Mouse (Mus musculus) kidney, adult 2 months (tissue): ENCODE measurements at regions not wholly inside any gene's neighbourhood (a gene's known extent, or its start where the extent isn't known, plus 50 kb on each side); places are given as distances from the start of the nearest gene placed in this dataset.
A peak's percentile ranks its signal among the peaks of the same experiment; 100 is the strongest.

Source experiments
- DNase-seq: peaks from one replicate; pipeline ENCODE4 v3.0.0; 2021
- H3K27ac ChIP-seq: fragments of 200-500 bp; 2 replicates; pipeline ENCODE4 v1.5.1; 2012; ENCODE audit warnings: low read depth, low read length, control low read depth, inconsistent platforms; ENCODE audit not compliant: insufficient read depth
- H3K27me3 ChIP-seq: fragments of 200-500 bp; replicated peaks from 2 replicates; pipeline ENCODE4 v1.6.1; 2012; ENCODE audit warnings: mild to moderate bottlenecking, moderate library complexity, low read length, inconsistent platforms; ENCODE audit not compliant: control insufficient read depth, insufficient read depth
- H3K36me3 ChIP-seq: fragments of 200-500 bp; 2 replicates; pipeline ENCODE4 v1.6.1; 2012; ENCODE audit warnings: mild to moderate bottlenecking, moderate library complexity, low read length, inconsistent platforms; ENCODE audit not compliant: control insufficient read depth, insufficient read depth
- H3K4me1 ChIP-seq: fragments of 200-500 bp; 2 replicates; pipeline ENCODE4 v1.6.1; 2011; ENCODE audit warnings: low read length; ENCODE audit not compliant: control insufficient read depth, insufficient read depth
- H3K4me3 ChIP-seq: fragments of 200-500 bp; 2 replicates; pipeline ENCODE4 v1.5.1; 2011; ENCODE audit warnings: mild to moderate bottlenecking, low read depth, low read length, control low read depth; ENCODE audit not compliant: insufficient read depth
- CTCF ChIP-seq: fragments of 200-500 bp; conservative IDR thresholded peaks from 2 replicates; pipeline ENCODE4 v1.5.1; 2011; ENCODE audit warnings: low read depth, mild to moderate bottlenecking, control low read depth, low read length, moderate library complexity, mixed read lengths; ENCODE audit not compliant: insufficient read depth, insufficient read length
- POLR2A ChIP-seq: fragments of 200-500 bp; IDR thresholded peaks from one replicate; pipeline ENCODE4 v1.6.1; 2011; ENCODE audit warnings: low read depth, low read length, control low read depth
- whole genome bisulfite sequencing: fragments of 180-500 bp; shearing (Covaris S2); methylation state at CpG from one replicate; pipeline ENCODE4 v1.1.7; 2018; 5-methylcytosine and 5-hydroxymethylcytosine counted together

DNA sequence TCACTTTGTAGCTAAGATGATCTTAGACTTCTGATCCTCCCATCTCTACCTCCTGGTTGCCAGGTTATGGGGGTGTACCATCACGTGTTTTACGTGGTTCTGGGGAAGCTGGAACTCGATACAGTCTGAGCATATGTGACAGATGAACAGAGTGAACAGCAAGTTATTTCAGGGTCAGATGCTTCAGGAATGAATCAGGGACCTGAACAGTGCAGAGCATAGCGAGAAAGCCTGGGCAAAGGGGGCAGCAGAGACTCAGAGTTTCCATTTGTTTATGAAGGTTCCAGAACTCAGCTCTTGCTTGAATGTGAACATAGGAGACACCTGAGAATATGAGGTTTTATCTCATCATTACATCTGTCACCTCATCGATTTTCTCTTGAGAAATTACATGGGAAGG, 221.9 kb upstream of the Arpp21 start:
- H3K36me3 ChIP-seq = no peaks in the 10 kb centered on the region
- no peak for DNase-seq
- TF ChIP-seq POLR2A = no peak
- no peak for TF ChIP-seq CTCF
- 81% methylated on average over 5 of the region's 5 CpGs for WGBS
- no peaks in the 10 kb centered on the region for H3K27me3 ChIP-seq
- no peak overlapping the region for H3K4me3 ChIP-seq
- H3K27ac ChIP-seq = no peak overlapping the region
- H3K4me1 ChIP-seq = no peaks in the 10 kb centered on the region; the same call in 1 of the 2 replicates

GRCm38 (mm10) chr9:112454706-112455105, 219.0 kb upstream of the Arpp21 start:
- WGBS = 37% methylated on average over 6 of the region's 6 CpGs
- DNase-seq = peak; percentile 82
- Histone ChIP-seq H3K27me3 (no peaks in the 10 kb centered on the region), H3K36me3 (no peaks in the 10 kb centered on the region), H3K4me1 (no peaks in the 10 kb centered on the region; the same call in 1 of the 2 replicates), H3K4me3 (no peak overlapping the region), H3K27ac (no peak overlapping the region)
- TF ChIP-seq POLR2A (no peak), CTCF (no peak)

DNA sequence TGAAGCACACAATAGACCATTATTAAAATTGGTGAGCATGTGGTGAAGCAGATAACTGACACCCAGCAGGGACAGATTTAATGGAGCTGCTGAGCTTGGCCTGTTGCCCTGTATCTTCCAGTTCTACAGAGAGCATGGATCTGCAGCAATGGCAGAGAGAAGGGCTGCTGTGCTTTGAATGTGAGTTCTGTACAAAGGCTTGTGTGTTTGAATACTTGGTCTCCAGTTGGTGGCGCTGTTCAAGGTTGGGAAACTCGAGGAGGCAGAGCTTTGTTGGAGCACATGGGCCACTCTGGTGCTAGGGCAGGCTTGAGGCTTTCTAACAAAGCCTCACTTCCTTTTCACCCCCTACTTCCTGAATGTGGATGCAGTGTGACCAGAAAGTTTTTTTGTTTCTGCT, 211.8 kb upstream of the Arpp21 start:
- Histone ChIP-seq H3K27ac (no peak overlapping the region), H3K36me3 (no peaks in the 10 kb centered on the region), H3K4me1 (no peaks in the 10 kb centered on the region), H3K27me3 (no peaks in the 10 kb centered on the region), H3K4me3 (no peak overlapping the region)
- 11% methylated on average over 2 of the region's 2 CpGs for WGBS
- no peak for DNase-seq
- no peak for TF ChIP-seq POLR2A
- TF ChIP-seq CTCF = no peak

- TF ChIP-seq POLR2A = no peak
- Histone ChIP-seq H3K36me3 (no peaks in the 10 kb centered on the region), H3K27ac (no peak overlapping the region), H3K4me3 (no peak overlapping the region), H3K4me1 (no peaks in the 10 kb centered on the region), H3K27me3 (no peaks in the 10 kb centered on the region)
- WGBS = 67% methylated on average over 3 of the region's 3 CpGs
- DNase-seq = no peak
Measured at GRCm38 (mm10) chr9:112446981-112447380, 211.2 kb upstream of the Arpp21 start.

- TF ChIP-seq POLR2A (no peak), CTCF (no peak)
- Histone ChIP-seq H3K4me1 (no peaks in the 10 kb centered on the region), H3K27ac (no peak overlapping the region), H3K27me3 (no peaks in the 10 kb centered on the region), H3K4me3 (no peak overlapping the region), H3K36me3 (no peaks in the 10 kb centered on the region)
- no peak for DNase-seq
Measured at GRCm38 (mm10) chr9:112446027-112446352, 210.3 kb upstream of the Arpp21 start.

DNA sequence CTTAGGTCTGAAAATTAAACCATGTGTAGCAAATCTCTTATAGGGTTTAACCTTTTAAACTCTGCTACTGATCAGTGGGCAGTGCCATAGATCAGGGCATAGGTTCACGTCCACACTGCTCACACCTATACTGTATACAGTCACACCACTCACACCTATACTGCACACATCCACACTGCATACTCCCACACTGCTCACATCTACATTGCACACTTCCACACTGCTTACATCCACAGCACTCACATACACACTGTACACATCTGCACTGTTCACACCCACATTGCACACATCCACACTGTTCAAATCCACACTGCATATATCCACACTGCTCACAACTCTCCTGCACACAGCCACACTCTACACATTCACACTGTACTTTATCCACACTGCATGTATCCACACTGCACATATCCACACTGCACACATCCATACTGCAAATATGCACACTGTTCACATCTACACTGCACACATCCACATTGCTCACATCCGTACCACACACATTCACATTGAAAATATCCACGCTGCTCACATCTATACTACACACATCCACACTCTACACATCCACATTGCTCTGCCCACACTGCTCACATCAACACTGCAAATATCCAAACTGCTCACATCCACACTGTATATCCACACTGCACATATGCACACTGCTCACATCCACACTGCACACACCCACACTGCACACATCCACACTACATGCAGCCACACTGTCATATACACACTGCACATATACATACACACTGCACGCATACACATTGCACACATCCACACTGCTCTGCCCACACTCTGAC, 209.7 kb upstream of the Arpp21 start:
- H3K27me3 ChIP-seq = no peaks in the 10 kb centered on the region
- 91% methylated on average over 4 of the region's 4 CpGs for WGBS
- no peak for DNase-seq
- no peak overlapping the region for H3K4me3 ChIP-seq
- TF ChIP-seq POLR2A = no peak
- TF ChIP-seq CTCF = no peak
- H3K36me3 ChIP-seq = no peaks in the 10 kb centered on the region
- no peak overlapping the region for H3K27ac ChIP-seq
- H3K4me1 ChIP-seq = no peaks in the 10 kb centered on the region

GRCm38 (mm10) chr9:112444220-112444619, 208.5 kb upstream of the Arpp21 start:
- no peaks in the 10 kb centered on the region for H3K4me1 ChIP-seq
- H3K36me3 ChIP-seq = no peaks in the 10 kb centered on the region

More at GRCm38 (mm10) chr9:112444220-112444619, 208.5 kb upstream of the Arpp21 start:
- WGBS = 83% methylated on average over 2 of the region's 2 CpGs
- no peak for TF ChIP-seq CTCF
- no peak for TF ChIP-seq POLR2A
- no peak for DNase-seq
- no peak overlapping the region for H3K4me3 ChIP-seq
- H3K27ac ChIP-seq = no peak overlapping the region
- H3K27me3 ChIP-seq = no peaks in the 10 kb centered on the region
